Mouse (Mus musculus): ENCODE results near the gene Ankrd34b.

The Ankrd34b gene

GRCm38 (mm10) chr13:92490817-92491216, 65.1 kb downstream of the Ankrd34b start:
- intact Hi-C loops (cut with DNase I) = no loop called here
